Mouse (Mus musculus): ENCODE measurements around the gene F3.

DNA sequence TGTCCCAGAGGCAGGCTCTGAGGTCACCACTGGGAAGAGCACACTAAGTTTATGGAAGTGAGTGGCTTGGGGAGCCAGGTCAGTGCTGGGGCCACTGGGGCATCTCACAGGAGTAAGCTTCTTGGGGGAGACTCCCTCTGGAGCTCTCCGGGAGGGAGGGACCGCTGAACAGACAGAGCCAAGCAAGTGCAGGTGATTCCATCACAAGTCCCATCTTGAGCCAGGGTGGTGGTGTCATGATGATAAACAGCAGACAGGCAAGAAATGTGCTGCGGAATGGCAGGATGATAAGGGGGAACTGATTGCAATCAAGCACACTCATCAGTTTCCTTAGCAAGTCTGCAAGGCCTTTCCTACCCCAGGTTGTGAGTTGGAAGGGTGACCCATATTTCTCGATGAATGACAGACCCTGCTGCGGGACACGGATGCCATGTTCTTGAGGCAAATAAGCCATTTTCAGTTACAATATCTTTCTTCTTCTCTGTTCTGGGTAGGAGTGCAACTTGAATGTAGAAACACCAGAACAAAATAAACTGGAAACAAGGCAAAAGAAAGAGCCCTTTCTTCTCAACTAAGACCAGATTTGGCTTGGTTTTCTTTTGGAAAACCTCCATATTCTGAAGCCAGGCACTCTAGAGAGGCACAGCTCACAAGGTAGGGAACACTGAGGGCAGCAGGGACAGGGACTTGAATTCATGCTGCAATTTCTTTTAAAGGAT, 7.4 kb upstream of the F3 start:
- TF ChIP-seq EP300 (IDR thresholded peaks at IDR 0.05; ENCODE audit: low read depth) (no peak), CTCF (IDR thresholded peaks at IDR 0.05; ENCODE audit: low read depth) (no peak)
